Mouse (Mus musculus): ENCODE data around the gene Agtrap.
"Not testable (repeated sequence)": the region's sequence is repeated elsewhere in the genome, so short reads cannot be mapped to it uniquely, and the experiment has no call there.

Agtrap gene

GRCm38 (mm10) chr4:148074521-148075189 lies 13.2 kb downstream of the Agtrap start:
- no peak for DNase-seq

GRCm38 (mm10) chr4:148071508-148071907 lies 16.3 kb downstream of the Agtrap start:
- DNase-seq: no peak

GRCm38 (mm10) chr4:148069602-148070218 lies 18.1 kb downstream of the Agtrap start:
- DNase-seq: no peak

GRCm38 (mm10) chr4:148067346-148067745 lies 20.5 kb downstream of the Agtrap start:
- DNase-seq: no peak

GRCm38 (mm10) chr4:148066401-148066744 lies 21.5 kb downstream of the Agtrap start:
- no peak for DNase-seq

- DNase-seq: no peak
Observed at GRCm38 (mm10) chr4:148065702-148066400, 22.0 kb downstream of the Agtrap start.

- DNase-seq: no peak
Observed at GRCm38 (mm10) chr4:148061086-148061480, 26.7 kb downstream of the Agtrap start.

GRCm38 (mm10) chr4:148060120-148061085 lies 27.4 kb downstream of the Agtrap start:
- DNase-seq: peak; percentile 58

- no peak for DNase-seq
Observed at GRCm38 (mm10) chr4:148058993-148059392, 28.8 kb downstream of the Agtrap start.

GRCm38 (mm10) chr4:148058218-148058819 lies 29.5 kb downstream of the Agtrap start:
- no peak for DNase-seq

- DNase-seq: no peak
Observed at GRCm38 (mm10) chr4:148057661-148058209, 30.1 kb downstream of the Agtrap start.

- DNase-seq: peak; percentile 33
Observed at GRCm38 (mm10) chr4:148056801-148057200, 31.0 kb downstream of the Agtrap start.

- DNase-seq: no peak
Observed at GRCm38 (mm10) chr4:148056246-148056645, 31.6 kb downstream of the Agtrap start.

GRCm38 (mm10) chr4:148054961-148055695 lies 32.7 kb downstream of the Agtrap start:
- DNase-seq: no peak

- DNase-seq: no peak
Observed at GRCm38 (mm10) chr4:148053417-148053920, 34.4 kb downstream of the Agtrap start.

- DNase-seq: no peak
Observed at GRCm38 (mm10) chr4:148052976-148053375, 34.9 kb downstream of the Agtrap start.

GRCm38 (mm10) chr4:148051886-148052285 lies 35.9 kb downstream of the Agtrap start:
- DNase-seq: no peak

- DNase-seq: no peak
Observed at GRCm38 (mm10) chr4:148051046-148051776, 36.6 kb downstream of the Agtrap start.

- not testable (repeated sequence) for DNase-seq
Observed at GRCm38 (mm10) chr4:148050396-148050914, 37.4 kb downstream of the Agtrap start.

- peak; percentile 81 for DNase-seq
Observed at GRCm38 (mm10) chr4:148046450-148047031, 41.3 kb downstream of the Agtrap start.

Measured in liver (tissue).